Comparison of ENCODE assay signal across 8 mouse cellular contexts in the genomic region with DNA sequence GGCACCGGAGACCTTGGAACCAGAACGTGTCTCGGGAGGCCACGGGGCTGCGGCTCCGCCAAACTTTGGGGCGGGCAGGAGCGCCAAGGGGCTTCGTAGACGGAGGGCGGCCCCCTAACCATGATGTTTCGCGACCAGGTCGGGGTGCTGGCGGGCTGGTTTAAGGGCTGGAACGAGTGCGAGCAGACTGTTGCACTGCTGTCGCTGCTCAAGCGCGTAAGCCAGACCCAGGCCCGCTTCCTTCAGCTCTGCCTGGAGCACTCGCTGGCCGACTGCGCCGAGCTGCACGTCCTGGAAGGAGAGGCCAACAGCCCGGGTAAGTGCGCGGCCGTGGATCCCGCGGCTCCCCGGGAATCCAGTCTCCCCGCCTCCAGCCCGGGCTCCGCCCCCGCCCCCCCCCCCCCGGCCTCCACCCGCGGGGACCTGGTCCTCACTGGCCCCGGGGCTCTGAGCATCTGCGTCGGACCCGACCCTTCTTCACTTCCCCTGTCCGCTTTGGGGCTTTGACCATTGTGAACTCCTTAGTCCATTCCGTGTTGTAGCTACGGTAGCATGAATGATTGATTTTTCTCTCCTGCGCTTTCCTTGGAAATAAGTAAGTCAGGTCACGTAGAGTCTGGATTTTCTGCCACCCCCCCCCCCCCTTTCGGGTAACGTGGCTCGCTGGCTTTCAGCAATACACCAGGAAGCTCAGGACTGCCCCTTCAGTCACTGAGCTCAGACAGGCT. TPM values are rescaled to one million over a fixed set of nuclear protein-coding genes. Genes with fewer than 3 reads are reported as not detected.
DNase-seq lines count a peak whose midpoint lies in the region; ATAC-seq and TF ChIP-seq lines count a peak whose summit lies in the region.

No protein-coding gene starts in this region.

- H3K4me3 ChIP-seq in cerebellum, adult 2 months (replicated peaks; ENCODE audit: insufficient read depth, low read depth, low read length) = peak overlapping the region; percentile 56
- peak overlapping the region; percentile 71 for H3K4me3 ChIP-seq in lung, embryonic 14.5 days (ENCODE audit: low read depth, low read length)

- peaks cover 2% of the 10 kb centered on the region; the same call in 1 of the 2 replicates for H3K36me3 ChIP-seq in lung, embryonic 14.5 days (ENCODE audit: insufficient read depth)

- peak; percentile 76 for DNase-seq in MN1 (ENCODE audit: low spot score)
- DNase-seq in cerebellum, adult 2 months = peak; percentile 67 to 71
- peak; percentile 61 to 70 for DNase-seq in heart, postnatal 36 days
- DNase-seq in layer of hippocampus, adult 8-10 months (ENCODE audit: low spot score in 2 of 2) = peak; percentile 15 to 44
- DNase-seq in lung, embryonic 14.5 days = peak; percentile 80
- peak; percentile 72 for DNase-seq in retina, embryonic 14.5 days (ENCODE audit: low spot score)
- DNase-seq in urinary bladder, postnatal 36 days (ENCODE audit: low spot score in 2 of 2) = peak; percentile 46 to 55

- no peaks in the 10 kb centered on the region for H3K4me1 ChIP-seq in cerebellum, adult 2 months (ENCODE audit: control insufficient read depth, insufficient read depth, low read length)
- peaks cover 8% of the 10 kb centered on the region for H3K4me1 ChIP-seq in lung, embryonic 14.5 days (ENCODE audit: insufficient read depth)

- 0 out of 2 replicates have a peak overlapping the region, but pooled peaks have one; percentile 4 for H3K27ac ChIP-seq in cerebellum, adult 2 months (ENCODE audit: insufficient read depth, low read length)
- peak overlapping the region; percentile 81 for H3K27ac ChIP-seq in lung, embryonic 14.5 days (ENCODE audit: low read depth)

- peak; percentile 12 for ATAC-seq in frontal cortex, adult (ENCODE audit: low TSS enrichment)
- ATAC-seq in lung, embryonic 14.5 days (ENCODE audit: insufficient read depth) = peak; percentile 18; the same call in 1 of the 2 replicates

- H3K4me2 ChIP-seq in lung, embryonic 14.5 days = peak overlapping the region; percentile 98

- WGBS in cerebellum, adult 2 months = under 1% methylated on average over 47 of the region's 52 CpGs
- WGBS in lung, embryonic 14.5 days = 0% methylated on average over 48 of the region's 52 CpGs

- intact Hi-C loops in heart, postnatal 36 days (cut with DNase I) = loop anchor here (2.0 to 5.0 kb wide), 4 partner anchors 36 to 302 kb away; partner anchors contain the start of gene Gch1

- H3K9ac ChIP-seq in lung, embryonic 14.5 days = peak overlapping the region; percentile 67

- TF ChIP-seq POLR2A in cerebellum, adult 2 months (IDR thresholded peaks at IDR 0.05; ENCODE audit: borderline replicate concordance, insufficient read depth, low read length) = 0 out of 2 replicates have a peak, but pooled peaks have one; percentile 20

- H3K27me3 ChIP-seq in cerebellum, adult 2 months (ENCODE audit: control insufficient read depth, insufficient read depth, low read length) = no peaks in the 10 kb centered on the region
- H3K27me3 ChIP-seq in lung, embryonic 14.5 days (ENCODE audit: insufficient read depth, low read length) = no peaks in the 10 kb centered on the region

- H3K9me3 ChIP-seq in lung, embryonic 14.5 days (ENCODE audit: low read depth, low read length) = no peaks in the 10 kb centered on the region

- TF ChIP-seq CTCF in cerebellum, adult 2 months (IDR thresholded peaks at IDR 0.05; ENCODE audit: borderline replicate concordance, insufficient read depth, low read depth, low read length) = no peak
- 0 out of 2 replicates have a peak, but pooled peaks have one; percentile 16 for TF ChIP-seq CTCF in lung, embryonic 14.5 days (IDR thresholded peaks at IDR 0.05; ENCODE audit: low read depth)

RNA-seq across cellular contexts. Expression of gene Samd4, which starts 2.2 kb away (rescaled TPM):
- polyA plus RNA-seq in cerebellum, adult 2 months (2012; rRNA removed) = 23.8 and 24.0 TPM in 2 replicates
- 10 to 100 TPM; 56.0 to 58.2 TPM for total RNA-seq in heart, postnatal 36 days (2021)
- total RNA-seq in layer of hippocampus, adult 8-10 months (2022) = 10 to 100 TPM; 14.5 to 19.9 (median 17.1) TPM
- polyA plus RNA-seq in lung, embryonic 14.5 days (2014; fragmentation: Nextera tagmentation; extraction: Ambion mirVana) = 3.8 and 4.6 TPM in 2 replicates

RNA-seq across cellular contexts. Expression of gene Cgrrf1, which starts 52.9 kb away (rescaled TPM):
- 63.4 and 63.6 TPM in 2 replicates for polyA plus RNA-seq in cerebellum, adult 2 months (2012; rRNA removed)
- 10 to 100 TPM; 31.8 to 37.1 TPM for total RNA-seq in heart, postnatal 36 days (2021)
- total RNA-seq in layer of hippocampus, adult 8-10 months (2022) = 10 to 100 TPM; 19.9 to 31.3 (median 24.3) TPM
- 42.6 and 43.9 TPM in 2 replicates for polyA plus RNA-seq in lung, embryonic 14.5 days (2014; fragmentation: Nextera tagmentation; extraction: Ambion mirVana)

Comparison
In these comparisons a context has a peak if more than half of its experiments do, and no peak if none do; other contexts are left out.
1. Peak in every context shown above with its lines: DNase-seq, ATAC-seq, H3K4me3 ChIP-seq and H3K27ac ChIP-seq.
2. DNase-seq: peak in every context shown above with its lines; median percentile 80 in lung, embryonic 14.5 days; 76 in MN1; 72 in retina, embryonic 14.5 days; 69 in cerebellum, adult 2 months; 66 in heart, postnatal 36 days; 50 in urinary bladder, postnatal 36 days; 30 in layer of hippocampus, adult 8-10 months.